Mouse (Mus musculus): Measurements from ENCODE around the gene Slc30a9.

GRCm38 (mm10) chr5:67299847-67300412 is 6.8 kb upstream of the Slc30a9 start:
- TF ChIP-seq CTCF (IDR thresholded peaks at IDR 0.05; ENCODE audit: borderline replicate concordance, control insufficient read depth, extremely low read depth, insufficient read depth, low read length, poor library complexity) (no peak), POLR2A (IDR thresholded peaks at IDR 0.05; ENCODE audit: control insufficient read depth, extremely low read depth, insufficient read depth, low read length, poor library complexity) (no peak)

Measured in thymus, adult 2 months (tissue).